Mouse (Mus musculus) G1E-ER4 (cell line): ENCODE data around the gene Rngtt. TPM values are rescaled to one million over a fixed set of nuclear protein-coding genes. Genes with fewer than 3 reads are reported as not detected.

Experiments
- GATA1 ChIP-seq: IDR thresholded peaks from one replicate; pipeline ENCODE4 v1.8.0; 2012; ENCODE audit warnings: low read length, inconsistent platforms
- polyA plus RNA-seq: library from polyadenylated mRNA; stranded (reverse); fragments of >175 nt; gene quantifications from 2 replicates; pipeline ENCODE4 v1.2.3, GENCODE M21; 2012

Gene Rngtt
- polyA plus RNA-seq: 7.0 and 7.9 TPM in 2 replicates

GRCm38 (mm10) chr4:33309764-33310757 is at the start of gene Rngtt:
Gene Rngtt, plus strand, starts transcription at chr4:33310311.
- no peak for TF ChIP-seq GATA1

- no peak for TF ChIP-seq GATA1
Observed at GRCm38 (mm10) chr4:33260311-33260710, 49.8 kb upstream of the Rngtt start.

- no peak for TF ChIP-seq GATA1
Observed at GRCm38 (mm10) chr4:33261311-33261753, 48.8 kb upstream of the Rngtt start.

- no peak for TF ChIP-seq GATA1
Observed at GRCm38 (mm10) chr4:33262897-33263296, 47.2 kb upstream of the Rngtt start.

- TF ChIP-seq GATA1: no peak
Observed at GRCm38 (mm10) chr4:33264979-33265726, 45.0 kb upstream of the Rngtt start.

- no peak for TF ChIP-seq GATA1
Observed at GRCm38 (mm10) chr4:33270386-33271314, 39.5 kb upstream of the Rngtt start.

GRCm38 (mm10) chr4:33273437-33273836 is 36.7 kb upstream of the Rngtt start:
- no peak for TF ChIP-seq GATA1

GRCm38 (mm10) chr4:33281891-33282685 is 28.0 kb upstream of the Rngtt start:
- no peak for TF ChIP-seq GATA1

- TF ChIP-seq GATA1: no peak
Observed at GRCm38 (mm10) chr4:33284083-33284880, 25.8 kb upstream of the Rngtt start.

- TF ChIP-seq GATA1: no peak
Observed at GRCm38 (mm10) chr4:33285448-33285847, 24.7 kb upstream of the Rngtt start.

- no peak for TF ChIP-seq GATA1
Observed at GRCm38 (mm10) chr4:33289106-33289650, 20.9 kb upstream of the Rngtt start.

GRCm38 (mm10) chr4:33290002-33290401 is 20.1 kb upstream of the Rngtt start, which contains the start of gene Pnrc1:
Gene Pnrc1, minus strand, starts transcription at chr4:33290163.
- no peak for TF ChIP-seq GATA1

- TF ChIP-seq GATA1: no peak
Observed at GRCm38 (mm10) chr4:33290878-33291277, 19.2 kb upstream of the Rngtt start.
